Mouse (Mus musculus): Measurements from ENCODE around the gene Zmiz1. TPM values are rescaled to one million over a fixed set of nuclear protein-coding genes. Genes with fewer than 3 reads are reported as not detected.

Zmiz1 gene
- polyA plus RNA-seq, 1 experiment from 2014 or later: 45.8 TPM

GRCm38 (mm10) chr14:25527321-25527720 is 68.3 kb downstream of the Zmiz1 start:
- WGBS: 54% methylated on average over 2 of the region's 2 CpGs
- Histone ChIP-seq H3K4me3 (no peak overlapping the region), H3K27ac (peak overlapping the region; percentile 87), H3K9me3 (no peaks in the 10 kb centered on the region), H3K4me1 (peaks cover 91% of the 10 kb centered on the region), H3K36me3 (peaks cover 18% of the 10 kb centered on the region), H3K27me3 (ENCODE audit: insufficient read depth, poor library complexity, severe bottlenecking) (no peaks in the 10 kb centered on the region)
- DNase-seq (ENCODE audit: low spot score): no peak

- H3K27ac ChIP-seq: peak overlapping the region; percentile 52; the same call in 1 of the 2 replicates
- no peak for DNase-seq (ENCODE audit: low spot score)
- no peaks in the 10 kb centered on the region for H3K9me3 ChIP-seq
- no peaks in the 10 kb centered on the region for H3K27me3 ChIP-seq (ENCODE audit: insufficient read depth, poor library complexity, severe bottlenecking)
- WGBS: 86% methylated on average over 4 of the region's 4 CpGs
- peaks cover 13% of the 10 kb centered on the region; the same call in 1 of the 2 replicates for H3K36me3 ChIP-seq
- H3K4me1 ChIP-seq: peaks cover 90% of the 10 kb centered on the region
- no peak overlapping the region for H3K4me3 ChIP-seq
These were observed 71.4 kb downstream of the Zmiz1 start for GRCm38 (mm10) chr14:25530342-25530741.

GRCm38 (mm10) chr14:25530815-25531214 is 71.8 kb downstream of the Zmiz1 start:
- Histone ChIP-seq H3K27me3 (ENCODE audit: insufficient read depth, poor library complexity, severe bottlenecking) (no peaks in the 10 kb centered on the region), H3K9me3 (no peaks in the 10 kb centered on the region), H3K4me3 (no peak overlapping the region), H3K27ac (peak overlapping the region; percentile 52; the same call in 1 of the 2 replicates), H3K4me1 (peaks cover 89% of the 10 kb centered on the region), H3K36me3 (peaks cover 16% of the 10 kb centered on the region; the same call in 1 of the 2 replicates)
- 65% methylated on average over 5 of the region's 5 CpGs for WGBS
- DNase-seq (ENCODE audit: low spot score): no peak

- no peak for DNase-seq (ENCODE audit: low spot score)
- Histone ChIP-seq H3K4me3 (0 out of 2 replicates have a peak overlapping the region, but pooled peaks have one; percentile 27), H3K9me3 (no peaks in the 10 kb centered on the region), H3K27me3 (ENCODE audit: insufficient read depth, poor library complexity, severe bottlenecking) (no peaks in the 10 kb centered on the region), H3K4me1 (peaks cover 81% of the 10 kb centered on the region), H3K36me3 (peaks cover 34% of the 10 kb centered on the region), H3K27ac (peak overlapping the region; percentile 87)
- WGBS: 20% methylated on average over 3 of the region's 3 CpGs
These were observed 74.0 kb downstream of the Zmiz1 start for GRCm38 (mm10) chr14:25533010-25533409.

- WGBS: 69% methylated on average over 9 of the region's 9 CpGs
These were observed 74.8 kb downstream of the Zmiz1 start for GRCm38 (mm10) chr14:25533631-25534395.

GRCm38 (mm10) chr14:25534396-25534769 is 75.4 kb downstream of the Zmiz1 start:
- Histone ChIP-seq H3K4me3 (no peak overlapping the region), H3K36me3 (peaks cover 32% of the 10 kb centered on the region), H3K27ac (peak overlapping the region; percentile 87), H3K27me3 (ENCODE audit: insufficient read depth, poor library complexity, severe bottlenecking) (no peaks in the 10 kb centered on the region), H3K9me3 (no peaks in the 10 kb centered on the region), H3K4me1 (peaks cover 75% of the 10 kb centered on the region)
- peak; percentile 85 for DNase-seq (ENCODE audit: low spot score)

More at GRCm38 (mm10) chr14:25533631-25534395, 74.8 kb downstream of the Zmiz1 start:
- DNase-seq (ENCODE audit: low spot score): no peak
- no peaks in the 10 kb centered on the region for H3K27me3 ChIP-seq (ENCODE audit: insufficient read depth, poor library complexity, severe bottlenecking)
- peak overlapping the region; percentile 87 for H3K27ac ChIP-seq
- H3K36me3 ChIP-seq: peaks cover 35% of the 10 kb centered on the region
- H3K4me3 ChIP-seq: no peak overlapping the region
- H3K4me1 ChIP-seq: peaks cover 75% of the 10 kb centered on the region
- no peaks in the 10 kb centered on the region for H3K9me3 ChIP-seq

GRCm38 (mm10) chr14:25534918-25535582 is 76.1 kb downstream of the Zmiz1 start:
- Histone ChIP-seq H3K4me1 (peaks cover 80% of the 10 kb centered on the region), H3K27ac (peak overlapping the region; percentile 87), H3K36me3 (peaks cover 35% of the 10 kb centered on the region), H3K9me3 (no peaks in the 10 kb centered on the region), H3K4me3 (no peak overlapping the region), H3K27me3 (ENCODE audit: insufficient read depth, poor library complexity, severe bottlenecking) (no peaks in the 10 kb centered on the region)
- 63% methylated on average over 11 of the region's 11 CpGs for WGBS
- DNase-seq (ENCODE audit: low spot score): no peak

GRCm38 (mm10) chr14:25535583-25535943 is 76.6 kb downstream of the Zmiz1 start:
- Histone ChIP-seq H3K4me3 (no peak overlapping the region), H3K4me1 (peaks cover 79% of the 10 kb centered on the region)

GRCm38 (mm10) chr14:25536476-25536875 is 77.5 kb downstream of the Zmiz1 start:
- peak; percentile 91 for DNase-seq (ENCODE audit: low spot score)
- peaks cover 78% of the 10 kb centered on the region for H3K4me1 ChIP-seq
- H3K36me3 ChIP-seq: peaks cover 43% of the 10 kb centered on the region
- H3K27me3 ChIP-seq (ENCODE audit: insufficient read depth, poor library complexity, severe bottlenecking): no peaks in the 10 kb centered on the region
- H3K4me3 ChIP-seq: no peak overlapping the region
- peak overlapping the region; percentile 76 for H3K27ac ChIP-seq
- no peaks in the 10 kb centered on the region for H3K9me3 ChIP-seq
- WGBS: 73% methylated on average over 8 of the region's 8 CpGs

More at GRCm38 (mm10) chr14:25535583-25535943, 76.6 kb downstream of the Zmiz1 start:
- Histone ChIP-seq H3K27me3 (ENCODE audit: insufficient read depth, poor library complexity, severe bottlenecking) (no peaks in the 10 kb centered on the region), H3K36me3 (peaks cover 36% of the 10 kb centered on the region), H3K9me3 (no peaks in the 10 kb centered on the region), H3K27ac (peak overlapping the region; percentile 39; the same call in 1 of the 2 replicates)
- WGBS: 75% methylated on average over 4 of the region's 4 CpGs
- no peak for DNase-seq (ENCODE audit: low spot score)

GRCm38 (mm10) chr14:25537351-25537750 is 78.4 kb downstream of the Zmiz1 start:
- Histone ChIP-seq H3K4me1 (peaks cover 74% of the 10 kb centered on the region), H3K4me3 (no peak overlapping the region), H3K36me3 (peaks cover 45% of the 10 kb centered on the region), H3K27me3 (ENCODE audit: insufficient read depth, poor library complexity, severe bottlenecking) (no peaks in the 10 kb centered on the region), H3K27ac (peak overlapping the region; percentile 76; the same call in 1 of the 2 replicates), H3K9me3 (no peaks in the 10 kb centered on the region)
- WGBS: 100% methylated on average over 1 of the region's 1 CpGs
- DNase-seq (ENCODE audit: low spot score): no peak

GRCm38 (mm10) chr14:25538522-25538921 is 79.5 kb downstream of the Zmiz1 start:
- WGBS: 86% methylated on average over 2 of the region's 2 CpGs
- Histone ChIP-seq H3K9me3 (no peaks in the 10 kb centered on the region), H3K4me3 (no peak overlapping the region), H3K36me3 (peaks cover 45% of the 10 kb centered on the region), H3K27ac (no peak overlapping the region), H3K27me3 (ENCODE audit: insufficient read depth, poor library complexity, severe bottlenecking) (no peaks in the 10 kb centered on the region), H3K4me1 (peaks cover 62% of the 10 kb centered on the region)
- no peak for DNase-seq (ENCODE audit: low spot score)

- no peak for DNase-seq (ENCODE audit: low spot score)
- Histone ChIP-seq H3K36me3 (peaks cover 49% of the 10 kb centered on the region), H3K27me3 (ENCODE audit: insufficient read depth, poor library complexity, severe bottlenecking) (no peaks in the 10 kb centered on the region), H3K4me1 (peaks cover 51% of the 10 kb centered on the region), H3K9me3 (no peaks in the 10 kb centered on the region), H3K4me3 (no peak overlapping the region), H3K27ac (no peak overlapping the region)
- WGBS: 80% methylated on average over 10 of the region's 10 CpGs
These were observed 80.6 kb downstream of the Zmiz1 start for GRCm38 (mm10) chr14:25539493-25540116.

- Histone ChIP-seq H3K27me3 (ENCODE audit: insufficient read depth, poor library complexity, severe bottlenecking) (no peaks in the 10 kb centered on the region), H3K4me3 (no peak overlapping the region), H3K4me1 (peaks cover 46% of the 10 kb centered on the region), H3K27ac (no peak overlapping the region; the same call in 1 of the 2 replicates), H3K9me3 (no peaks in the 10 kb centered on the region), H3K36me3 (peaks cover 55% of the 10 kb centered on the region)
- DNase-seq (ENCODE audit: low spot score): no peak
- WGBS: 83% methylated on average over 4 of the region's 4 CpGs
These were observed 81.2 kb downstream of the Zmiz1 start for GRCm38 (mm10) chr14:25540172-25540571.

All from heart, embryonic 10.5 days (tissue).